Mouse (Mus musculus) liver, embryonic 11.5 days (tissue): ENCODE results near the gene Arhgap45. TPM values are rescaled to one million over a fixed set of nuclear protein-coding genes. Genes with fewer than 3 reads are reported as not detected.

Source experiments
- ATAC-seq: fragments of 200-750 bp; cut with Nextera tagmentation; replicated peaks from 2 replicates; pipeline ENCODE4 v1.8.0; 2017; ENCODE audit warnings: moderate number of reproducible peaks, mild to moderate bottlenecking, moderate TSS enrichment, moderate library complexity; ENCODE audit not compliant: low FRiP score
- DNase-seq: peaks from one replicate; pipeline ENCODE4 v3.0.0-alpha.2; 2017; ENCODE audit warnings: low spot score
- H3K27ac ChIP-seq: fragments of 300-500 bp; sonication (generic); 2 replicates; pipeline ENCODE4 v1.5.1; 2014; ENCODE audit warnings: mild to moderate bottlenecking, low read depth, low read length, control low read depth
- H3K27me3 ChIP-seq: fragments of 300-500 bp; sonication (generic); replicated peaks from 2 replicates; pipeline ENCODE4 v1.6.1; 2014; ENCODE audit warnings: low read length, mixed read lengths; ENCODE audit not compliant: control insufficient read depth, insufficient read depth
- H3K36me3 ChIP-seq: fragments of 300-500 bp; sonication (generic); 2 replicates; pipeline ENCODE4 v1.6.1; 2014; ENCODE audit warnings: mild to moderate bottlenecking, low read length, moderate library complexity, mixed read lengths; ENCODE audit not compliant: control insufficient read depth, insufficient read depth
- H3K4me1 ChIP-seq: fragments of 300-500 bp; sonication (generic); replicated peaks from 2 replicates; pipeline ENCODE4 v1.6.1; 2014; ENCODE audit warnings: low read length, mixed read lengths; ENCODE audit not compliant: control insufficient read depth, insufficient read depth
- H3K4me2 ChIP-seq: fragments of 300-500 bp; sonication (generic); 2 replicates; pipeline ENCODE4 v1.6.1; 2014; ENCODE audit warnings: mild to moderate bottlenecking, control low read depth, moderate library complexity
- H3K4me3 ChIP-seq: fragments of 300-500 bp; sonication (generic); 2 replicates; pipeline ENCODE4 v1.5.1; 2014; ENCODE audit warnings: low read depth, low read length, control low read depth
- H3K9ac ChIP-seq: fragments of 300-500 bp; sonication (generic); 2 replicates; pipeline ENCODE4 v1.6.1; 2014; ENCODE audit warnings: low read depth, low read length, control low read depth
- H3K9me3 ChIP-seq: fragments of 300-500 bp; sonication (generic); 2 replicates; pipeline ENCODE4 v1.6.1; 2016; ENCODE audit warnings: low read length, inconsistent platforms, mixed read lengths; ENCODE audit not compliant: control insufficient read depth
- WGBS: fragments of 180-500 bp; shearing (Covaris S2); extraction: QIAGEN DNeasy Blood & Tissue Kit; methylation state at CpG from one replicate; pipeline ENCODE4 v1.1.7; 2014; 5-methylcytosine and 5-hydroxymethylcytosine counted together
- polyA plus RNA-seq: library from polyadenylated mRNA; unstranded; fragments of >200 nt; fragmentation: Nextera tagmentation; extraction: Ambion mirVana; gene quantifications from 2 replicates; pipeline ENCODE4 v1.2.1, GENCODE M21; 2014

Gene Arhgap45
- polyA plus RNA-seq, 1 experiment from 2014 or later: 29.4 TPM

DNA sequence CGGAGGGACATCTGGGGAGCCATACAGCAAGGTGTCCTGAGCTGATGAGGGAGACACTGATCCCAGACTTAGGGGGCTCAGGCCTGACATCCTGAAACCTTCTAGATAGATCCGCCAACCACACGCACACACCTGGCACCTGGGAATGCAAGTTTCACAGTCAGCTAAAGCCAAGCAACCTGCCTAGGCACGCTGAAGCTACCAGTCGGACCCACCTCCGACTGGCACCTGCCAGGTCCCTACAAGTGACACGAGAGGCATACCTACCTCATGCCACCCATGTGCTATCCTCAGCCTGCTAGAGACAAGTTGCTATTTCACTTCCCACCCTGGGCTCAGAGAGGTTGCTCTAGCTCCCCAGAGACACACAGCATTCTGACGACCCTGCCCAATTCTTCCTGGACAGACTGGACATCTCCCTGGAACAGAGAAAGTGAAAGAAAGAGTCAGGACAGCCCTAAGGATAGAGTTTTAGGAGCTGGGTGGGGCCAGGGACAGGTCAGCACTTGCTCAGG lies 27.1 kb upstream of the Arhgap45 start:
- no peak overlapping the region for H3K27ac ChIP-seq

DNA sequence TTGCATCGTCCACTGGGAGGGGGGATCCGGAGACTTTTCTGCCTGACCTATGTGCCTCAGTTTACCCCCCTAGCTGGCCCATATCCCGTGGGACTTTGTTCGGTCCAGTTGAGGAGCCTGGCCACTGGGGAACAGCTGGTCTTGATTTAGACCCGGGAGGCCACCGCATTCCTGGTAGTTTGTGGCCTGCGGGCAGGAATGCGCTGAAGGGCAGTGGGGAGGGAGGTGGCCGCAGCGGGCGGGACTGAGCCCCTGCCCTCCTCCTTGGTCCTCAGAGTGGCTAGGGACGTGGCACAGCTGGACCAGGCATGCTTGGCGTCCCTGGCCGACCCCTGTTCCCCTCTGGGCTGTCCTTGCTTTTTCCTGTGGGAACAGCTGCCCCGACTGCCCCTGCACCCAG lies 26.6 kb upstream of the Arhgap45 start:
- WGBS: 35% methylated on average over 15 of the region's 15 CpGs
- no peak overlapping the region; the same call in 1 of the 2 replicates for H3K27ac ChIP-seq
- H3K27me3 ChIP-seq: peaks cover 8% of the 10 kb centered on the region
- H3K9me3 ChIP-seq: peaks cover 3% of the 10 kb centered on the region
- H3K4me2 ChIP-seq: peak overlapping the region; percentile 93
- peak overlapping the region; percentile 15; the same call in 1 of the 2 replicates for H3K9ac ChIP-seq
- ATAC-seq (no peak), DNase-seq (no peak)
- H3K4me1 ChIP-seq: peaks cover 46% of the 10 kb centered on the region
- peaks cover 32% of the 10 kb centered on the region for H3K36me3 ChIP-seq
- peak overlapping the region; percentile 60 for H3K4me3 ChIP-seq

More for the DNA sequence above, 27.1 kb upstream of the Arhgap45 start:
- Histone ChIP-seq H3K27me3 (peaks cover 8% of the 10 kb centered on the region), H3K4me2 (peak overlapping the region; percentile 93), H3K36me3 (peaks cover 27% of the 10 kb centered on the region), H3K9me3 (peaks cover 3% of the 10 kb centered on the region), H3K9ac (peak overlapping the region; percentile 44), H3K4me1 (peaks cover 43% of the 10 kb centered on the region), H3K4me3 (peak overlapping the region; percentile 60)
- DNase-seq: no peak
- WGBS: 38% methylated on average over 8 of the region's 8 CpGs
- ATAC-seq: no peak

DNA sequence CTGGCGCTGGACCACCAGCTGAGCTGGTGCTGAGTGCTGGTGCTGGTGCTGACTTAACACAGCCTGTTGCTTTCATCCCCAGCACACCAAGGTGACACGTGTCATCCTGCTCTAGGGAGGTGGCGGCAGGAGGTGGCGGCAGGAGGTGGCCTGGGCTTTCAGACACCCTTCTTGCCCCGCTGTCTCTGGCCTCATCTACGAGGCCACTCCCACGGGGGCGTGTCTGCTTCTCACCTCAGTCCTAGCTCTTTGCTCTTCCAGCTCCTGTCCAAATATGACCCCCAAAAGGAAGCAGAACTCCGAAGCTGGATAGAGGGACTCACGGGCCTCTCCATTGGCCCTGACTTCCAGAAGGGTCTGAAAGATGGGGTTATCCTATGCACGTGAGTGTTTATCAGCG lies 25.4 kb upstream of the Arhgap45 start:
- Histone ChIP-seq H3K4me2 (no peak overlapping the region), H3K27me3 (peaks cover 8% of the 10 kb centered on the region), H3K27ac (no peak overlapping the region), H3K9me3 (peaks cover 3% of the 10 kb centered on the region), H3K36me3 (peaks cover 32% of the 10 kb centered on the region), H3K4me1 (peaks cover 46% of the 10 kb centered on the region), H3K4me3 (no peak overlapping the region), H3K9ac (no peak overlapping the region)
- WGBS: 80% methylated on average over 12 of the region's 12 CpGs
- no peak for ATAC-seq
- no peak for DNase-seq

DNA sequence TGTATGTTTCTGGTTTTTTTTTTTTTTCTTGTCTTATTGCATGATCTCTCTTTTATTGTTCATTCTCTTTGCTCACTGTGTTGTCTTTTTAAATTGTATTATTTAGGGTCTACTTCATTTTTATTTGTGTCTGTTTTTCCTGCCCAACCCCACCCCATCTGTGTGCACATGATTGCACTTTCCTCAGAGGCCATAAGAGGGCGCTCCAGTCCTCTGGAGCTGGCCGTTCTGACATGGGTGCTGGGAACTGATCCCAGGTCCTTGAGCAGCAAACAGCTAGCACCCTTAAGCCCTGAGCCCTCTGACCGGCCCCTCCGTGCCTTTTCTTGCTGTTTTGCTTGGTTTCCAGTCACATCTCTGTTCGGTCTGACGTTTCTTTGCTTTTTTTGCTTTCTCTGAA lies 24.9 kb upstream of the Arhgap45 start:
- Histone ChIP-seq H3K4me3 (no peak overlapping the region), H3K27me3 (peaks cover 8% of the 10 kb centered on the region), H3K36me3 (peaks cover 32% of the 10 kb centered on the region), H3K4me1 (peaks cover 42% of the 10 kb centered on the region), H3K4me2 (no peak overlapping the region), H3K27ac (no peak overlapping the region), H3K9me3 (peaks cover 3% of the 10 kb centered on the region), H3K9ac (no peak overlapping the region)
- DNase-seq (no peak), ATAC-seq (no peak)
- 86% methylated on average over 6 of the region's 6 CpGs for WGBS

DNA sequence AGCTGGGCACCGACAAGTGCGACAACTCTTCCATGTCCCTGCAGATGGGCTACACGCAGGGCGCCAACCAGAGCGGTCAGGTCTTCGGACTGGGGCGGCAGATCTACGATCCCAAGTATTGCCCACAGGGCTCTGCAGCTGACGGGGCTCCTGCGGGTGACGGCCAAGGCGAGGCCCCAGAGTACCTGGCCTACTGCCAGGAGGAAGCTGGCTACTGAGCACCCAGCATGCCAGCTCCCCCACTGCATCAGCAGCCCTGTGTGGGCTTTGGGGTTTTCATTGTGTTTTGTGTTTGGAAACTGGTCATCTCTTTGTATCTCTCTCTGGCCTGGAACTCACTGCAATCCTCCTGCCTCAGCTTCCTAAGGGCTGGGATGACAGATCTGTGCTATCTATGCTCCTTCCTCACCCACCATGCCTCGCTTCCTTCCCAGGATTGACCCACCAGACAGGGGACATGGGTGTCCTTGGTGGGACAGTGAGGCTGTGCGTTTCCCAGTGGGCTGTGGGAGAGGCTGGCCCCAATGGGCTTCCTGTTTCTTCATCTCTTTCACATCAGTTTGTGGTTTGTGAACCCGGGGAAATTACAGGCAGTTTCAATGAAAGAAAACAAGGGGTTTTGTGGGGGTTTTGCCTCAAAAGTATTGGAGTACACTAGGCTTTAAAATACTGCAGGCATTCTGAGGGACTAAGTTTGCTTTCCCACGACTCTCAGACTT lies 21.9 kb upstream of the Arhgap45 start:
- Histone ChIP-seq H3K9me3 (peaks cover 3% of the 10 kb centered on the region), H3K4me1 (peaks cover 25% of the 10 kb centered on the region), H3K27ac (no peak overlapping the region), H3K9ac (0 out of 2 replicates have a peak overlapping the region, but pooled peaks have one; percentile 14), H3K4me3 (no peak overlapping the region), H3K4me2 (peak overlapping the region; percentile 12; the same call in 1 of the 2 replicates), H3K27me3 (peaks cover 4% of the 10 kb centered on the region), H3K36me3 (peaks cover 32% of the 10 kb centered on the region)
- ATAC-seq (no peak), DNase-seq (no peak)
- 81% methylated on average over 16 of the region's 16 CpGs for WGBS

DNA sequence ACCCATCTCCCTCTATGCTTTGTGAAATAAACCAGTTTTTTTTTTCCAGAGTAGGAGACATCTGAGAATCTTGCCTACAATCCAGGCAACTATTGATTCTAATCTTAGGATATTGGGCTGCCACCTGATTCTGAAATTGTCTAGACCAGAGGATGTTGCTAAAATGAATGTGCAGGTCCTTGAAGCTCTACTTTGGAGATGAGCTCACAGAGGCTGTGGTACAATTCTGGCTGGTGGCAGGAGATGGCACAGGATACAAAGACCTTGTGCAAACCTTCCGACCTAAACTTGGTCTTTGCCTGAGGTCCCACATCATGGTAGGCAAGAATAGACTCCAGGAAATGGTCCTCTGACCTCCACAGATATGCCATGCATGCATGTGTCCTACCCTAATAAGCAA lies 20.8 kb upstream of the Arhgap45 start:
- no peak overlapping the region; the same call in 1 of the 2 replicates for H3K27ac ChIP-seq

DNA sequence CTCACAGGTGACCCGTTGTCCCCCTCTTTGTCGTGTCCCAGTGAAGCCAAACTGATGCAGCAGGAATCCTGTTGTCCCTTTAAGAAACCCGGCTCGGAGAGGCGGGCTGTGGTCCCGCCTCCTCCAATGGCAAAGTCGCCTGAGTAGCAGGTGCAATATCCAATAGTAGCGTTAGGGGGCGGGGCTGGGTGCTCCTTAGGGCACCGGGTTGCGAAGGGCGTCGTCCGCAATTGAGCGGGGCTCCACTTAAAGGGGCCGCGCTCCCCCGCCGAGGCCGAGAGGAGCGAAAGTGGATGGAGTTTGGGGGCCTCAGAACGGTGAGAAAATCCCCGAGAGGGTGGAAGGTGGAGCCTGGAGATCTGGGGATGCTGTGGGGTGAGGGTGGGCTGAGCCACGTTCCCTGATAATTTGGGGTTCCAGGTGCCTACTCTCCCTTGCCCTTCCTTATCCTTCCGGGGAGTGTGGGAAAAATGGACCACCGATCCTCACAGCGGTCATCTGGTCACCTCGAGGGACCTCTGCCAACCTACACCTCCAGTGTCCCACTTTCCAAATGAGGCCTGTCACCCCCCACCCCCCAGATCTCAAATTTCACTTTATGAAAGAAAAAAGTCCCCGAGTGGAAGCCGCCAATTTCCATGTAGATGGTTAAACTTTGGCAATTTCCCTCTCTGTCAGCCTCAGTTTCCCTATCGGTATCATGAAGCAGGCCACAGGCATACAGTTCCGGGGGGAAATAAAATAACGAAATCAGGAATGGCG lies 20.0 kb upstream of the Arhgap45 start, which contains the start of gene Abca7:
Gene Abca7, plus strand, starts transcription at position 223 of the 762 bp plus-strand sequence.
- Histone ChIP-seq H3K27ac (peak within 1 kb of the TSS; percentile 80), H3K27me3 (no peaks in the 10 kb centered on the region; the same call in 1 of the 2 replicates), H3K4me3 (peak within 1 kb of the TSS; percentile 66), H3K4me2 (peak within 1 kb of the TSS; percentile 89), H3K36me3 (peaks cover 28% of the 10 kb centered on the region), H3K4me1 (peaks cover 21% of the 10 kb centered on the region), H3K9ac (peak within 1 kb of the TSS; percentile 69), H3K9me3 (peaks cover 3% of the 10 kb centered on the region)
- DNase-seq (peak; percentile 94), ATAC-seq (peak; percentile 89)
- under 1% methylated on average over 34 of the region's 34 CpGs for WGBS

More for the DNA sequence above, 20.8 kb upstream of the Arhgap45 start:
- peak overlapping the region; percentile 27; the same call in 1 of the 2 replicates for H3K9ac ChIP-seq
- H3K4me3 ChIP-seq: peak overlapping the region; percentile 66; the same call in 1 of the 2 replicates
- peak overlapping the region; percentile 89 for H3K4me2 ChIP-seq
- peaks cover 3% of the 10 kb centered on the region for H3K9me3 ChIP-seq
- 54% methylated on average over 1 of the region's 1 CpGs for WGBS
- DNase-seq (no peak), ATAC-seq (no peak)
- peaks cover 32% of the 10 kb centered on the region for H3K36me3 ChIP-seq
- H3K27me3 ChIP-seq: no peaks in the 10 kb centered on the region; the same call in 1 of the 2 replicates
- H3K4me1 ChIP-seq: peaks cover 19% of the 10 kb centered on the region

DNA sequence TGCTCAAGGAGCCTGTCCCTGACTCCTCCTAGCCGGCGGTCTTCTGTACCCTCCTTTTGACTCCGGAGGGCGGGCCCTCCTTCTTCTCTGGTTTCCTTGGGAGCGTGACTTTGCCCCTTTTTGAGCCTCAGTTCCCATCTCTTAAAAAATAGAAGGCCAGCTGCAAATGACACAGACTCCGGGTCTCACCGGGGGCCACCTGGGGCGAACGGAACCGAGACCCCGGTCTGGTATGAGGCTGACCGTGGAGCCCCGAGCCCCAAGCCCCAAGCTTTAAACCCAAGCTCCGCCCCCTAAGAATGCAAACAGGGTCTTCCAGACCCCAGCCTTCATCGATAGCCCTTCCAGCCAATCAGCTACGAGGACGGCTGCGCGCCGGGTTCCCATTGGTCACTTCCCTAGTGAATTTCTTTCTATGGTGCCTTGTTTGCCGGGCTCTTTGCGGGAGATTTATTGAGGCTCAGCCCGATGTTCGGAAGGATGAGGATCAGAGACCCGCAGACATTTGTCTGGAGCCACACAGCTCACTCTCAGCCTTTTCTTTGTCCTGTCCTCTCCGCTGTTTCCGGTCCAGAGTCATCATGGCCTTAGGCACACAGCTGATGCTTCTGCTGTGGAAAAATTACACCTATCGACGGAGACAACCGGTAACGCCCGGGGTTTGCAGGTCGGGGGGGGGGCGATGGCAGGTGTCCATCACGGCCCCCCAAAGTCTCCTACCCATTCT lies 19.3 kb upstream of the Arhgap45 start:
- ATAC-seq: peak; percentile 75
- H3K4me3 ChIP-seq: peak overlapping the region; percentile 66
- peaks cover 4% of the 10 kb centered on the region for H3K27me3 ChIP-seq
- peak overlapping the region; percentile 89 for H3K4me2 ChIP-seq
- peak; percentile 83 for DNase-seq
- H3K36me3 ChIP-seq: peaks cover 21% of the 10 kb centered on the region
- no peaks in the 10 kb centered on the region for H3K9me3 ChIP-seq
- H3K9ac ChIP-seq: peak overlapping the region; percentile 69
- H3K4me1 ChIP-seq: peaks cover 29% of the 10 kb centered on the region
- H3K27ac ChIP-seq: peak overlapping the region; percentile 80
- under 1% methylated on average over 35 of the region's 35 CpGs for WGBS
